ENCODE assay signal across 23 mouse cellular contexts in genomic region chr5:126703516-126704282, GRCm38 (mm10).
A peak's percentile ranks its signal among the peaks of the same experiment; 100 is the strongest.
DNase-seq lines count a peak whose midpoint lies in the region; ATAC-seq lines count a peak whose summit lies in the region.
"Had no signal": no experiment of that assay in that cellular context is flagged by ENCODE, and none has a peak within 500 bp of the region (broad histone marks: within the 10 kb centered on the region; RNA-seq: fewer than 3 reads in every experiment).

No protein-coding gene starts in this region.

- H3K36me3 ChIP-seq in kidney, embryonic 16.5 days (ENCODE audit: insufficient read depth, low read length) = no peaks in the 10 kb centered on the region
- no peaks in the 10 kb centered on the region for H3K36me3 ChIP-seq in neural tube, embryonic 12.5 days
- no peaks in the 10 kb centered on the region for H3K36me3 ChIP-seq in neural tube, embryonic 15.5 days
- H3K36me3 ChIP-seq: embryonic facial prominence, embryonic 15.5 days; limb, embryonic 12.5 days; midbrain, embryonic 13.5 days had no signal

- ATAC-seq in kidney, embryonic 16.5 days (ENCODE audit: low FRiP score, low TSS enrichment) = peak; percentile 91
- peak; percentile 77 for ATAC-seq in neural tube, embryonic 12.5 days (ENCODE audit: low FRiP score, low read depth)
- no peak for ATAC-seq in neural tube, embryonic 15.5 days (ENCODE audit: low FRiP score)
- ATAC-seq in megakaryocyte progenitor cell, adult 5-6 weeks (replicated peaks; ENCODE audit: poor library complexity) = no peak
- ATAC-seq: inflammation-experienced regulatory T-cells, adult 6 months; liver, postnatal 0 days; midbrain, embryonic 13.5 days had no signal

- DNase-seq in heart, adult 11 months = peak; percentile 66
- no peak for DNase-seq in heart, adult 18-20 months
- DNase-seq in kidney, adult 18-20 months = no peak
- peak; percentile 3 for DNase-seq in mesoderm, embryonic 11.5 days (ENCODE audit: low read depth, low spot score)
- DNase-seq: adrenal gland, postnatal 36 days; cerebellum, adult 11 months; cerebellum, adult 9-11 months; gastrocnemius, postnatal 14 days; kidney, postnatal 14 days; liver, postnatal 0 days; lung, postnatal 10 days; retina, postnatal 1 day; right cerebral cortex, postnatal 25 days; spleen, adult 18-20 months had no signal

- no peaks in the 10 kb centered on the region for H3K27me3 ChIP-seq in kidney, embryonic 16.5 days (ENCODE audit: insufficient read depth, low read length)
- no peaks in the 10 kb centered on the region for H3K27me3 ChIP-seq in neural tube, embryonic 12.5 days (replicated peaks)
- 0 out of 2 replicates have a peak, but pooled peaks cover 4% of the 10 kb centered on the region for H3K27me3 ChIP-seq in neural tube, embryonic 15.5 days (replicated peaks)
- H3K27me3 ChIP-seq: embryonic facial prominence, embryonic 15.5 days; midbrain, embryonic 13.5 days had no signal

- H3K9ac ChIP-seq in kidney, embryonic 16.5 days (replicated peaks; ENCODE audit: low read length) = no peak overlapping the region
- no peak overlapping the region for H3K9ac ChIP-seq in neural tube, embryonic 12.5 days
- no peak overlapping the region for H3K9ac ChIP-seq in neural tube, embryonic 15.5 days (replicated peaks)
- H3K9ac ChIP-seq: embryonic facial prominence, embryonic 15.5 days; limb, embryonic 12.5 days; liver, postnatal 0 days; midbrain, embryonic 13.5 days had no signal

- no peak overlapping the region for H3K4me3 ChIP-seq in kidney, embryonic 16.5 days (ENCODE audit: low read length)
- H3K4me3 ChIP-seq in neural tube, embryonic 12.5 days = no peak overlapping the region
- no peak overlapping the region for H3K4me3 ChIP-seq in neural tube, embryonic 15.5 days (replicated peaks)
- H3K4me3 ChIP-seq: embryonic facial prominence, embryonic 15.5 days; limb, embryonic 12.5 days; midbrain, embryonic 13.5 days had no signal

- no peak overlapping the region for H3K4me2 ChIP-seq in kidney, embryonic 16.5 days (replicated peaks; ENCODE audit: low read depth, low read length)
- no peak overlapping the region for H3K4me2 ChIP-seq in neural tube, embryonic 12.5 days (replicated peaks)
- H3K4me2 ChIP-seq in neural tube, embryonic 15.5 days = no peak overlapping the region
- H3K4me2 ChIP-seq: embryonic facial prominence, embryonic 15.5 days; limb, embryonic 12.5 days; liver, embryonic 11.5 days; midbrain, embryonic 13.5 days had no signal

- H3K4me1 ChIP-seq in kidney, embryonic 16.5 days (ENCODE audit: insufficient read depth, low read length) = no peaks in the 10 kb centered on the region
- H3K4me1 ChIP-seq in neural tube, embryonic 12.5 days = 0 out of 2 replicates have a peak, but pooled peaks cover 3% of the 10 kb centered on the region
- H3K4me1 ChIP-seq in neural tube, embryonic 15.5 days = peaks cover 12% of the 10 kb centered on the region; the same call in 1 of the 2 replicates
- H3K4me1 ChIP-seq: embryonic facial prominence, embryonic 15.5 days; limb, embryonic 12.5 days had no signal

- H3K9me3 ChIP-seq in kidney, embryonic 16.5 days (ENCODE audit: low read length) = no peaks in the 10 kb centered on the region; the same call in 1 of the 2 replicates
- no peaks in the 10 kb centered on the region for H3K9me3 ChIP-seq in neural tube, embryonic 12.5 days
- no peaks in the 10 kb centered on the region for H3K9me3 ChIP-seq in neural tube, embryonic 15.5 days (replicated peaks)
- H3K9me3 ChIP-seq: embryonic facial prominence, embryonic 15.5 days; limb, embryonic 12.5 days; midbrain, embryonic 13.5 days had no signal

- 18% methylated on average over 8 of the region's 8 CpGs for WGBS in kidney, embryonic 16.5 days
- 52% methylated on average over 8 of the region's 8 CpGs for WGBS in neural tube, embryonic 12.5 days
- WGBS in neural tube, embryonic 15.5 days = 25% methylated on average over 8 of the region's 8 CpGs

- H3K27ac ChIP-seq in kidney, embryonic 16.5 days (ENCODE audit: low read length) = no peak overlapping the region
- H3K27ac ChIP-seq in neural tube, embryonic 12.5 days = no peak overlapping the region
- no peak overlapping the region for H3K27ac ChIP-seq in neural tube, embryonic 15.5 days (replicated peaks)
- H3K27ac ChIP-seq: embryonic facial prominence, embryonic 15.5 days; limb, embryonic 12.5 days; midbrain, embryonic 13.5 days had no signal

Comparison
In these comparisons a context has a peak if more than half of its experiments do, and no peak if none do; other contexts are left out.
1. DNase-seq: peak in heart, adult 11 months (single experiment) and mesoderm, embryonic 11.5 days (single experiment); none in heart, adult 18-20 months (0 of 2) and kidney, adult 18-20 months (single experiment).
2. ATAC-seq: peak in kidney, embryonic 16.5 days (single experiment) and neural tube, embryonic 12.5 days (single experiment); none in neural tube, embryonic 15.5 days (single experiment) and megakaryocyte progenitor cell, adult 5-6 weeks (single experiment).